Mouse (Mus musculus) CH12.LX (cell line): Measurements from ENCODE around the gene Olfr957. TPM values are rescaled to one million over a fixed set of nuclear protein-coding genes. Genes with fewer than 3 reads are reported as not detected.

Experiments
- DNase-seq: peaks from one replicate; pipeline ENCODE4 v3.0.0-alpha.2; 2013; ENCODE audit errors: extremely low read depth
- H3K27ac ChIP-seq: 2 replicates; pipeline ENCODE4 v1.5.1; 2012; ENCODE audit warnings: low read depth, mild to moderate bottlenecking, control low read depth, moderate library complexity; ENCODE audit not compliant: insufficient read depth
- H3K27me3 ChIP-seq: replicated peaks from 2 replicates; pipeline ENCODE3; 2012; ENCODE audit warnings: inconsistent platforms
- H3K36me3 ChIP-seq, 2 experiments: replicated peaks in 1 of 2; 2 replicates each; pipeline versions ENCODE3 to v1.6.1; 2012; ENCODE audit warnings: inconsistent platforms in 1 of 2, low read length in 1 of 2, mild to moderate bottlenecking in 1 of 2, mixed read lengths in 1 of 2, moderate library complexity in 1 of 2; ENCODE audit not compliant: control insufficient read depth in 1 of 2, insufficient read depth in 1 of 2
- H3K4me1 ChIP-seq, 2 experiments: 2 replicates each; pipeline ENCODE4 v1.6.1; 2012; ENCODE audit warnings: inconsistent platforms in 1 of 2, moderate library complexity in 1 of 2; ENCODE audit not compliant: insufficient read depth in 2 of 2, control insufficient read depth in 1 of 2
- H3K4me2 ChIP-seq: 2 replicates; pipeline ENCODE4 v1.6.1; 2012; ENCODE audit warnings: low read depth, mild to moderate bottlenecking, control low read depth; ENCODE audit not compliant: poor library complexity, insufficient read depth, severe bottlenecking
- H3K4me3 ChIP-seq, 3 experiments: fragments of 150-350 bp in 1 of 3; sonication (generic) in 1 of 3; replicated peaks in 1 of 3; 2 replicates each; pipeline versions ENCODE3 to v1.5.1; 2011 to 2012; ENCODE audit warnings: low read depth in 2 of 3, low read length in 2 of 3, mild to moderate bottlenecking in 2 of 3, moderate library complexity in 2 of 3, control low read depth in 1 of 3, improper control_type of control experiment in 1 of 3, inconsistent platforms in 1 of 3, mixed read lengths in 1 of 3; ENCODE audit not compliant: poor library complexity in 1 of 3
- H3K79me2 ChIP-seq: replicated peaks from 2 replicates; pipeline ENCODE4 v1.6.1; 2012; ENCODE audit warnings: mild to moderate bottlenecking, moderate library complexity; ENCODE audit not compliant: control insufficient read depth, poor library complexity, insufficient read depth, severe bottlenecking; ENCODE audit errors: extremely low read depth
- H3K9ac ChIP-seq: 2 replicates; pipeline ENCODE4 v1.6.1; 2012; ENCODE audit warnings: low read depth, mild to moderate bottlenecking, control low read depth, moderate library complexity; ENCODE audit not compliant: insufficient read depth
- H3K9me3 ChIP-seq: replicated peaks from 2 replicates; pipeline ENCODE3; 2012; ENCODE audit warnings: low read length, inconsistent platforms, mixed read lengths
- CTCF ChIP-seq, 2 experiments: IDR thresholded peaks in 1 of 2; conservative IDR thresholded peaks in 1 of 2; 2 replicates each; pipeline ENCODE4 v1.5.1; 2011 to 2012; ENCODE audit warnings: low read depth in 2 of 2, low read length in 2 of 2, improper control_type of control experiment in 1 of 2, inconsistent platforms in 1 of 2, mild to moderate bottlenecking in 1 of 2, moderate library complexity in 1 of 2
- EP300 ChIP-seq: IDR thresholded peaks from 2 replicates; pipeline ENCODE4 v1.6.1; 2011; ENCODE audit warnings: low read length, improper control_type of control experiment
- GABPA ChIP-seq: IDR thresholded peaks from 2 replicates; pipeline ENCODE4 v1.6.1; 2012; ENCODE audit warnings: low read depth, low read length, improper control_type of control experiment, inconsistent platforms; ENCODE audit not compliant: insufficient replicate concordance
- HCFC1 ChIP-seq: IDR thresholded peaks from 2 replicates; pipeline ENCODE4 v1.6.1; 2012; ENCODE audit warnings: low read depth, mild to moderate bottlenecking, inconsistent platforms, low read length, improper control_type of control experiment
- KAT2A ChIP-seq: IDR thresholded peaks from 2 replicates; pipeline ENCODE4 v1.6.1; 2012; ENCODE audit warnings: low read length, improper control_type of control experiment, inconsistent platforms; ENCODE audit not compliant: insufficient replicate concordance
- MAX ChIP-seq: IDR thresholded peaks from 2 replicates; pipeline ENCODE4 v1.6.1; 2011; ENCODE audit warnings: low read length, improper control_type of control experiment
- MAZ ChIP-seq: IDR thresholded peaks from 2 replicates; pipeline ENCODE4 v1.6.1; 2012; ENCODE audit warnings: low read depth, mild to moderate bottlenecking, inconsistent platforms, low read length, improper control_type of control experiment, moderate library complexity
- MEF2A ChIP-seq: IDR thresholded peaks from 2 replicates; pipeline ENCODE4 v1.6.1; 2014; ENCODE audit warnings: low read depth, mild to moderate bottlenecking, inconsistent platforms, low read length, improper control_type of control experiment, borderline replicate concordance
- MXI1 ChIP-seq: IDR thresholded peaks from 2 replicates; pipeline ENCODE4 v1.6.1; 2011; ENCODE audit warnings: mild to moderate bottlenecking, low read depth, low read length, improper control_type of control experiment
- RAD21 ChIP-seq: IDR thresholded peaks from 2 replicates; pipeline ENCODE4 v1.6.1; 2011; ENCODE audit warnings: low read depth, mild to moderate bottlenecking, low read length, improper control_type of control experiment, moderate library complexity
- RCOR1 ChIP-seq: conservative IDR thresholded peaks from 2 replicates; pipeline ENCODE4 v1.6.1; 2012; ENCODE audit warnings: low read depth, mild to moderate bottlenecking, inconsistent platforms, low read length, improper control_type of control experiment
- SIN3A ChIP-seq: IDR thresholded peaks from 2 replicates; pipeline ENCODE4 v1.6.1; 2012; ENCODE audit warnings: low read length, improper control_type of control experiment, inconsistent platforms
- SMC3 ChIP-seq: IDR thresholded peaks from 2 replicates; pipeline ENCODE4 v1.6.1; 2011; ENCODE audit warnings: low read depth, low read length, improper control_type of control experiment
- TCF12 ChIP-seq: IDR thresholded peaks from 2 replicates; pipeline ENCODE4 v1.6.1; 2014; ENCODE audit warnings: low read depth, mild to moderate bottlenecking, inconsistent platforms, low read length, improper control_type of control experiment
- USF2 ChIP-seq: conservative IDR thresholded peaks from 2 replicates; pipeline ENCODE4 v1.6.1; 2011; ENCODE audit warnings: low read depth, low read length, improper control_type of control experiment
- ZKSCAN1 ChIP-seq: IDR thresholded peaks from 2 replicates; pipeline ENCODE4 v1.6.1; 2012; ENCODE audit warnings: low read depth, inconsistent platforms, low read length, improper control_type of control experiment, borderline replicate concordance
- ZMIZ1 ChIP-seq: IDR thresholded peaks from 2 replicates; pipeline ENCODE4 v1.6.1; 2012; ENCODE audit warnings: low read depth, mild to moderate bottlenecking, inconsistent platforms, low read length, improper control_type of control experiment
- ZNF384 ChIP-seq: IDR thresholded peaks from 2 replicates; pipeline ENCODE4 v1.6.1; 2012; ENCODE audit warnings: low read depth, low read length, improper control_type of control experiment, inconsistent platforms
- dilution Hi-C: fragments of 300-500 bp; cut with MboI; formaldehyde crosslinking; loops from 2 replicates; pipeline ENCODE4 v1.14.3; 2020; ENCODE audit warnings: low sequenced_read_pairs; ENCODE audit not compliant: extremely low pct_unique_long_range_greater_than_20kb, extremely low pct_ligation_motif_present
- in situ Hi-C: fragments of 300-500 bp; cut with MboI; formaldehyde crosslinking; loops from 3 replicates; pipeline ENCODE4 v1.14.3; 2019; ENCODE audit warnings: low sequenced_read_pairs, low pct_ligation_motif_present, low pct_unique_long_range_greater_than_20kb, mixed read lengths
- polyA plus RNA-seq: library from polyadenylated mRNA; unstranded; fragments of >175 nt; gene quantifications from 2 replicates; pipeline ENCODE4 v1.2.1, GENCODE M21; 2012; ENCODE audit warnings: low read depth; ENCODE audit not compliant: insufficient read length
- total RNA-seq, 2 experiments: library from RNA; depleted of rRNA; stranded (reverse); fragments of 300-350 nt in 1 of 2; fragments of >200 nt in 1 of 2; gene quantifications; 2 replicates each; pipeline ENCODE4 v1.2.3; 2012 to 2014

The Olfr957 gene
- total and polyA plus RNA-seq, 3 experiments: not detected

DNA sequence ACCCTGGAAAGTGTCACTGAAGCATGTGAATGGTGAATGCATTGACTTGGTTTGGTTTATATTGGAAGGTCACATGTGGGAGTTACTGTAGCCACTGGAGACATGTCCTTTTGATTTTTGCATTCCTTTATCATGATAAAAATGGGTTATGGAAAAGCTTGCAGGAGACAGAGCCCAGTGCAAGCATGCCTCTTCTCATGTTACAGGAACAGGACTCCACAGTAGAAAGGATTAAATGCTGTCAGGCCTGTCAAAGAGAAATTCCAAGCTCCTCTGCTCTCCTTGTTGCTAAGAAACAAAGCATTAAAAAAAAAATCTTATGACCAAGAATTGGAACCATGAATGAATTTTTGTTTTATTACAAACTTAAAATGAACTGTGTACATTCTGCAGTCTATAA, 3.0 kb upstream of the Olfr957 start:
- Histone ChIP-seq H3K79me2 (no peaks in the 10 kb centered on the region), H3K9me3 (no peaks in the 10 kb centered on the region), H3K4me2 (no peak overlapping the region), H3K36me3 (no peaks in the 10 kb centered on the region), H3K27me3 (no peaks in the 10 kb centered on the region), H3K4me1 (no peaks in the 10 kb centered on the region), H3K27ac (no peak overlapping the region), H3K9ac (no peak overlapping the region), H3K4me3 (no peak overlapping the region)
- in situ Hi-C loops: no loop called here
- TF ChIP-seq KAT2A: no peak
- TF ChIP-seq ZMIZ1: no peak
- TF ChIP-seq SIN3A: no peak
- no peak for TF ChIP-seq MEF2A
- no peak for TF ChIP-seq ZNF384
- TF ChIP-seq RCOR1: no peak
- no peak for TF ChIP-seq USF2
- TF ChIP-seq HCFC1: no peak
- no peak for DNase-seq
- dilution Hi-C loops: no loop called here

DNA sequence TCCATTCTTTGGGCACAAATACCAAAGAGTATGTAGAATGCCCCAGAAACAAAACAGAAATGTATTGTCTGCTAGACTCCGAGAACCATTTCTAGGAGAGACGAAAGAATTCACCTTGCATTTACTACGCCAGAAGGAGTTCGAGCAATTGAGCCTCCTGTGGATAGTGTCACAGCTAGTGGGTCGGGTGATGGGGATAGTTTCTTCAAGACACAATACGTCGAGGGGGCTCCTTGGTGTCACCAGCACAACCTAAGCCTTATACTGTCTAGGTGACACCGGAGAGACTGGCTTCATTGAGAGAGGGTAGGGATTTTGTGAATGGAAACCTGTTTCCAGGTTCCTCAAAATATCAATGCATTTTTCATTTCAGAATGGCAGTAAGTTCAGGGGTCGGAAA, 6.2 kb downstream of the Olfr957 start:
- Histone ChIP-seq H3K9ac (no peak overlapping the region), H3K79me2 (no peaks in the 10 kb centered on the region), H3K4me1 (no peaks in the 10 kb centered on the region), H3K27ac (no peak overlapping the region), H3K9me3 (no peaks in the 10 kb centered on the region), H3K27me3 (no peaks in the 10 kb centered on the region), H3K36me3 (no peaks in the 10 kb centered on the region), H3K4me2 (no peak overlapping the region), H3K4me3 (no peak overlapping the region)
- dilution Hi-C loops (no loop called here), in situ Hi-C loops (no loop called here)
- DNase-seq: no peak
- TF ChIP-seq MAX (no peak), EP300 (no peak)

DNA sequence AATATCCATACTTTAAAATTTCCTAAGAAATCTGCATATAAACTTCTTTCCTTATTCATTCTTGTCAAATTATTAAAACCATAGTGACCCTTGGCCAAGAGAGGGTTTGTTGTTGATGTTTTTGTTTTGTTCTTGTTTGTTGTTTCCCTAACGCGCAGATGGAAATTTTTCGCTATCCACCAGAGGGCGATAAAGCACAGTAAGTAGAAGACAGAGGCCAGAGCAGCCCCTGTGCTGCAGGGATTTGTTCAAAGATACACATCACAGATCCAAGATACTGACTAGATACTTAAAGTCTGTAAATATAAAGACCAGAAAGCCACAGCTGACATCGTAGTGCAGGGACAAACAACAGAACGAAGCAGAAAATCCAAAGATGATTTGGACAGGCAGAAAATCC, 6.6 kb downstream of the Olfr957 start:
- no peak overlapping the region for H3K4me2 ChIP-seq
- no peak overlapping the region for H3K4me3 ChIP-seq
- H3K27me3 ChIP-seq: no peaks in the 10 kb centered on the region
- H3K4me1 ChIP-seq: no peaks in the 10 kb centered on the region
- no peaks in the 10 kb centered on the region for H3K36me3 ChIP-seq
- H3K9ac ChIP-seq: no peak overlapping the region
- H3K27ac ChIP-seq: no peak overlapping the region
- H3K9me3 ChIP-seq: no peaks in the 10 kb centered on the region
- dilution Hi-C loops: no loop called here
- in situ Hi-C loops: no loop called here
- TF ChIP-seq ZMIZ1 (no peak), ZKSCAN1 (no peak), HCFC1 (no peak), GABPA (no peak), SMC3 (peak; percentile 38), ZNF384 (no peak), MXI1 (no peak), CTCF (conservative IDR thresholded peaks at IDR 0.05 in 1 of 2, IDR thresholded peaks at IDR 0.05 in 1 of 2; ENCODE audit: low read depth in 2 of 2, low read length in 2 of 2) (peak; percentile 41 to 53), TCF12 (no peak), RAD21 (peak; percentile 60), MAZ (no peak)
- H3K79me2 ChIP-seq: no peaks in the 10 kb centered on the region
- DNase-seq: peak; percentile 56
